Mouse (Mus musculus): ENCODE measurements around the gene Olfr640.

Olfr640 gene

GRCm38 (mm10) chr7:104025473-104025872 is at the start of gene Olfr640:
Gene Olfr640 (minus strand): TSS chr7:104025573.
- DNase-seq (ENCODE audit: low spot score): no peak

GRCm38 (mm10) chr7:104071769-104072168 is 46.4 kb upstream of the Olfr640 start, which contains the start of gene Olfr644:
Gene Olfr644 (minus strand): TSS chr7:104071869.
- DNase-seq (ENCODE audit: low spot score): no peak

GRCm38 (mm10) chr7:104061345-104061744 is 36.0 kb upstream of the Olfr640 start, which contains the start of gene 4930516K23Rik:
Gene 4930516K23Rik (minus strand): TSS chr7:104061445.
- DNase-seq (ENCODE audit: low spot score): no peak

GRCm38 (mm10) chr7:104059215-104059614 is 33.8 kb upstream of the Olfr640 start:
- no peak for DNase-seq (ENCODE audit: low spot score)

GRCm38 (mm10) chr7:104052566-104052965 is 27.2 kb upstream of the Olfr640 start, which contains the start of gene Olfr642:
Gene Olfr642 (minus strand): TSS chr7:104052666.
- no peak for DNase-seq (ENCODE audit: low spot score)

- no peak for DNase-seq (ENCODE audit: low spot score)
Measured at GRCm38 (mm10) chr7:104050745-104051144, 25.4 kb upstream of the Olfr640 start.

GRCm38 (mm10) chr7:104035145-104035544 is 9.8 kb upstream of the Olfr640 start, which contains the start of gene Olfr641:
Gene Olfr641 (plus strand): TSS chr7:104035445.
- no peak for DNase-seq (ENCODE audit: low spot score)

- no peak for DNase-seq (ENCODE audit: low spot score)
Measured at GRCm38 (mm10) chr7:104026978-104027377, 1.6 kb upstream of the Olfr640 start.

GRCm38 (mm10) chr7:104021651-104022050 is 3.7 kb downstream of the Olfr640 start:
- no peak for DNase-seq (ENCODE audit: low spot score)

GRCm38 (mm10) chr7:104018953-104019352 is 6.4 kb downstream of the Olfr640 start:
- DNase-seq (ENCODE audit: low spot score): no peak

- DNase-seq (ENCODE audit: low spot score): no peak
Measured at GRCm38 (mm10) chr7:104017203-104017602, 8.2 kb downstream of the Olfr640 start, which contains the start of gene Olfr639. Gene Olfr639 (minus strand): TSS chr7:104017303.

- no peak for DNase-seq (ENCODE audit: low spot score)
Measured at GRCm38 (mm10) chr7:103999124-103999523, 26.2 kb downstream of the Olfr640 start.

GRCm38 (mm10) chr7:103998446-103998845 is 26.9 kb downstream of the Olfr640 start, which contains the start of gene Olfr638:
Gene Olfr638 (plus strand): TSS chr7:103998746.
- DNase-seq (ENCODE audit: low spot score): no peak

- no peak for DNase-seq (ENCODE audit: low spot score)
Measured at GRCm38 (mm10) chr7:103971782-103972181, 53.6 kb downstream of the Olfr640 start.

- no peak for DNase-seq (ENCODE audit: low spot score)
Measured at GRCm38 (mm10) chr7:103970852-103971251, 54.5 kb downstream of the Olfr640 start, which contains the start of gene Olfr635. Gene Olfr635 (plus strand): TSS chr7:103971152.

Measured in layer of hippocampus, adult 11-12 months (tissue).